Mouse (Mus musculus) bone marrow, adult 2 months (tissue): Measurements from ENCODE around the gene Fmnl2.

Experiments
- CTCF ChIP-seq: fragments of 200-500 bp; IDR thresholded peaks from 2 replicates; pipeline ENCODE4 v1.5.1; 2011; ENCODE audit warnings: low read length, control low read depth; ENCODE audit not compliant: control insufficient read depth, insufficient read depth
- POLR2A ChIP-seq: fragments of 200-500 bp; IDR thresholded peaks from 2 replicates; pipeline ENCODE4 v1.6.1; 2011; ENCODE audit warnings: low read depth, mild to moderate bottlenecking, control low read depth, low read length, borderline replicate concordance; ENCODE audit not compliant: control insufficient read depth

DNA sequence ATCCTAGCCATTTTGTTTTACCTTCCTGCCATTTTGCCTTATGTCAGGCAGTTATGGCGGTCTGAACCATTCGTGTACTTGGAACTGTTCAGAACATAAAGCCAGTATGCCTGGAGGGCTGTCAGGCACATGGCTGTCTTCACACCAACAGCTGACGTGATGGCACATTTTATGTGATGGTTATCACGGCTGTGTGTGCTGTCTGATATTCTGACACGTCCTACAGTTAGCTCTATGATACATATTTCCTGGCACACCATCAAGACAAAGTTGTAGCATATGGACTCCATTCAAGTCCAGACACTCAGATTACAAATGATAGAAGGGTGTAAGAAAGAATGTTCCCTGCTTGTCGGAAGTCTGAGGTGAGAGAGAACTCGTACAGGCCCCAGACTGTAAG lies 248.4 kb downstream of the Fmnl2 start:
- TF ChIP-seq POLR2A (no peak), CTCF (no peak)
